Mouse (Mus musculus) olfactory bulb, adult 2 months (tissue): ENCODE measurements at regions not wholly inside any gene's neighbourhood (a gene's known extent, or its start where the extent isn't known, plus 50 kb on each side); places are given as distances from the start of the nearest gene placed in this dataset.

Source experiments
- H3K27ac ChIP-seq: fragments of 200-500 bp; 2 replicates; pipeline ENCODE4 v1.5.1; 2012; ENCODE audit warnings: low read depth, low read length; ENCODE audit not compliant: insufficient read depth
- H3K4me1 ChIP-seq: fragments of 200-500 bp; 2 replicates; pipeline ENCODE4 v1.6.1; 2012; ENCODE audit warnings: low read length; ENCODE audit not compliant: control insufficient read depth, insufficient read depth
- H3K4me3 ChIP-seq: fragments of 200-500 bp; 2 replicates; pipeline ENCODE4 v1.5.1; 2012; ENCODE audit warnings: mild to moderate bottlenecking, low read depth, low read length, moderate library complexity; ENCODE audit not compliant: insufficient read depth
- CTCF ChIP-seq: fragments of 200-500 bp; IDR thresholded peaks from 2 replicates; pipeline ENCODE4 v1.5.1; 2012; ENCODE audit warnings: low read depth, mild to moderate bottlenecking, low read length, moderate library complexity; ENCODE audit not compliant: insufficient read depth
- POLR2A ChIP-seq: fragments of 200-500 bp; IDR thresholded peaks from 2 replicates; pipeline ENCODE4 v1.6.1; 2012; ENCODE audit warnings: mild to moderate bottlenecking, low read depth, low read length, moderate library complexity; ENCODE audit not compliant: insufficient read depth
- WGBS: fragments of 180-500 bp; shearing (Covaris S2); methylation state at CpG from one replicate; pipeline ENCODE4 v1.1.7; 2018; 5-methylcytosine and 5-hydroxymethylcytosine counted together

- no peak for TF ChIP-seq CTCF
- no peak for TF ChIP-seq POLR2A
Measured at GRCm38 (mm10) chr8:104022231-104022630, 79.2 kb upstream of the Cdh5 start.

GRCm38 (mm10) chr8:104022691-104023509, 78.5 kb upstream of the Cdh5 start:
- no peak for TF ChIP-seq CTCF
- TF ChIP-seq POLR2A: no peak
- H3K27ac ChIP-seq: no peak overlapping the region
- 66% methylated on average over 9 of the region's 9 CpGs for WGBS

More at GRCm38 (mm10) chr8:104022231-104022630, 79.2 kb upstream of the Cdh5 start:
- Histone ChIP-seq H3K4me3 (no peak overlapping the region), H3K4me1 (no peaks in the 10 kb centered on the region), H3K27ac (no peak overlapping the region)
- WGBS: 93% methylated on average over 7 of the region's 7 CpGs

GRCm38 (mm10) chr8:104027161-104027821, 74.1 kb upstream of the Cdh5 start:
- WGBS: 82% methylated on average over 11 of the region's 11 CpGs
- H3K4me1 ChIP-seq: no peaks in the 10 kb centered on the region

More at GRCm38 (mm10) chr8:104022691-104023509, 78.5 kb upstream of the Cdh5 start:
- Histone ChIP-seq H3K4me3 (no peak overlapping the region), H3K4me1 (no peaks in the 10 kb centered on the region)

GRCm38 (mm10) chr8:104028626-104029025, 72.8 kb upstream of the Cdh5 start:
- WGBS: under 1% methylated on average over 22 of the region's 22 CpGs
- no peaks in the 10 kb centered on the region for H3K4me1 ChIP-seq
- H3K27ac ChIP-seq: no peak overlapping the region
- H3K4me3 ChIP-seq: no peak overlapping the region
- TF ChIP-seq CTCF (peak; percentile 93), POLR2A (no peak)

More at GRCm38 (mm10) chr8:104027161-104027821, 74.1 kb upstream of the Cdh5 start:
- Histone ChIP-seq H3K4me3 (no peak overlapping the region), H3K27ac (no peak overlapping the region)
- TF ChIP-seq CTCF: no peak
- no peak for TF ChIP-seq POLR2A

DNA sequence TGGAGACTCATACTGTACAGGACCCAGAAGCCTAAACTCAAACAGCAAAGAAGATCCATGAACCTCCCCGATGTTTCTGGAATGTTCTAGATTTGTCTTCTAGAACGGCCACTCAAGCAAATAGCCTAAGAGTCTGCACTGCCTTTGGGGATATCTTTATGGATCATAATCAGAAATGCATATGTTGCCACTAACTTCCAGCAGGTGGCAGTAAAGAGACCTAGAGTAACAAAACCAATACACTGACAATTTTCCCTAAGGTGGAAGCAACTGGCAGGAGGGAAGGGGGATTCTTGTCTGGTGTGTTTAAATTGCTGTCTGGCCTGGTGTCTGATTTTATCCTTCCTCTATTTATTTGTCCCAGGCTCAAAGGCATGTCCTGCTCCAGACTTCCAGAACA, 69.2 kb upstream of the Cdh5 start:
- no peaks in the 10 kb centered on the region for H3K4me1 ChIP-seq
- TF ChIP-seq POLR2A (no peak), CTCF (no peak)
- no peak overlapping the region for H3K4me3 ChIP-seq
- H3K27ac ChIP-seq: no peak overlapping the region
- 95% methylated on average over 2 of the region's 2 CpGs for WGBS

GRCm38 (mm10) chr8:104033148-104033547, 68.3 kb upstream of the Cdh5 start:
- TF ChIP-seq CTCF (no peak), POLR2A (no peak)
- 63% methylated on average over 2 of the region's 2 CpGs for WGBS
- no peak overlapping the region for H3K27ac ChIP-seq
- no peak overlapping the region for H3K4me3 ChIP-seq
- no peaks in the 10 kb centered on the region for H3K4me1 ChIP-seq

GRCm38 (mm10) chr8:104034286-104034685, 67.1 kb upstream of the Cdh5 start:
- H3K4me3 ChIP-seq: no peak overlapping the region
- no peak overlapping the region for H3K27ac ChIP-seq
- H3K4me1 ChIP-seq: no peaks in the 10 kb centered on the region
- WGBS: 83% methylated on average over 3 of the region's 3 CpGs
- TF ChIP-seq POLR2A (no peak), CTCF (no peak)

DNA sequence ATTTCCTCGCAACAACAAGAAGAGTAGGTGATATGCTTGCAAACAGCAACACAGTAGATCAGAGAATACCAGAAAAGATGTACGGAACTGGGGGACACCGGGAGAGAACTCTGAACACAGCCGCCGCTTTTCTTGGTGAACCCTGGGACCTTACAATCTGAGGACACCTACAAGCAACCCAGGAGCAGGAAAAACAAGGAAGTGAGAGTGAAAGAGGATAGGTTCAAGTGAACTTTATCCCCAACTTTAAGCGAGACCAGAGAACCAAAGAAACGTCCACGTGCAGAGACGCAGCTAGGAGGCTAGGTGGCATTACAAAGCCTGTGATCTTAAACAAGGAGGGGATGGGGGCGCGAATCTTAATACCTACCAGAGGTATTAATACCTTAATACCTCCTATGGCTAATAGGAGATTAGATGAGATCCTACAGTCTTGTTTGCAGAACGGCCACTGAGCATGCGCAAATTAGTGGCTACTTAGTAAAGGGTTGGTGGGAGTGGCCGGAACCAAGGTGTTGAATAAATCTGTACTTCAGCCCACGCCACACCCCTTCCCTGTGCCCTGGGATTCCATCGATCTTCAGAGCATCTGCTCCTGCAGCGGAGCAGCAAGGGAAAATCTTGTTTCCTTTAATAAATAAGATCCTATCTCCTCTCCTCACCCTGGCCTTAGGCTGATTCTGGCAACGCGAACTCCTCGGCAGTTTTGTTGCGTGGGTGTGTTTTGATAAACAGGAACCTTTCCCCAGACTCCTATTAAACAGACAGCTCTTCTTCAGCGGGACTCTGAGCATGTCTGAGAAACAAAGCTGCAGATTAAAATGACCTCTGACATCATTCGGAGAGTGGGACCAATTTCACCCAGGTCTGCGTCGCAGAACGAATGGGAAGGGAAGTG, 64.6 kb upstream of the Cdh5 start:
- TF ChIP-seq POLR2A (no peak), CTCF (no peak)
- Histone ChIP-seq H3K4me3 (no peak overlapping the region), H3K27ac (no peak overlapping the region), H3K4me1 (no peaks in the 10 kb centered on the region)
- 84% methylated on average over 26 of the region's 26 CpGs for WGBS
